Comparison of ENCODE assay signal across 16 mouse cellular contexts in the genomic region with DNA sequence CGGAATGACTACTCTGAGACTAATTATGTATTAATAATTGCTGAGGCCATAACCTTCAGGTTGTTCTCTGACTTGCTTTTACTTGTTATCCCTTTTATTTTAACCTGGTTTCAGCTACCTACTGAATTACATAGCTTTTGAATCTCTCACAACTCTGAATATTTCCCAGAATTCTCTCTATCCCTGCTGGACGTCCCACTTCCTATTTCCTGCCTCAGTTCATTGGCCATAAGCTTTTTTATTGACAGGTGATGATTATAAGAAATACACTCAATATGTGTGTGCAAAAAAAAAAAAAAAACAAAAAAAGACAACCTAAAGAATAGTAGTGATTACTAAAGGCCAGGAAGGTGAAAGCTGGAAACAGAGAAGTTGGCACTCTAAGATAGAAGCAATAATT.
"Had no signal": no experiment of that assay in that cellular context is flagged by ENCODE, and none has a peak within 500 bp of the region (broad histone marks: within the 10 kb centered on the region; RNA-seq: fewer than 3 reads in every experiment).

No protein-coding gene starts in this region.

- H3K9me3 ChIP-seq: neural tube, embryonic 15.5 days; stomach, embryonic 15.5 days had no signal

- H3K27ac ChIP-seq: neural tube, embryonic 13.5 days; neural tube, embryonic 15.5 days; stomach, embryonic 15.5 days; stomach, postnatal 0 days had no signal

- H3K27me3 ChIP-seq: neural tube, embryonic 13.5 days; neural tube, embryonic 15.5 days; stomach, embryonic 15.5 days had no signal

- DNase-seq: retina, postnatal 1 day; right cerebral cortex, adult 18-20 months; right cerebral cortex, postnatal 14 days; right cerebral cortex, postnatal 25 days; right cerebral cortex, postnatal 4 days; spleen, adult 18-20 months; thymus, adult 18-20 months; thymus, adult 2 months; thymus, postnatal 14 days; thymus, postnatal 25 days; thymus, postnatal 36 days; thymus, postnatal 4 days had no signal

- H3K9ac ChIP-seq: neural tube, embryonic 13.5 days; neural tube, embryonic 15.5 days; stomach, embryonic 15.5 days had no signal

- H3K4me3 ChIP-seq: neural tube, embryonic 13.5 days; neural tube, embryonic 15.5 days; stomach, embryonic 15.5 days had no signal

- H3K36me3 ChIP-seq: neural tube, embryonic 13.5 days; neural tube, embryonic 15.5 days; stomach, embryonic 15.5 days had no signal
